Mouse (Mus musculus): ENCODE results near the gene Cd300lg.

The Cd300lg gene

GRCm38 (mm10) chr11:102051954-102052353 lies 10.6 kb downstream of the Cd300lg start:
- in situ Hi-C loops (cut with MboI, MseI), result no loop called here

GRCm38 (mm10) chr11:102052697-102053096 lies 11.4 kb downstream of the Cd300lg start:
- in situ Hi-C loops (cut with MboI, MseI), result no loop called here

- in situ Hi-C loops (cut with MboI, MseI), result no loop called here
Measured at GRCm38 (mm10) chr11:102053183-102053582, 11.9 kb downstream of the Cd300lg start.

- in situ Hi-C loops (cut with MboI, MseI), result no loop called here
Measured at GRCm38 (mm10) chr11:102053847-102054246, 12.5 kb downstream of the Cd300lg start.

- in situ Hi-C loops (cut with MboI, MseI), result loop anchor here (5.0 kb wide), 1 partner anchor 76 kb away; no protein-coding TSS in a partner anchor
Measured at GRCm38 (mm10) chr11:102061236-102061940, 20.1 kb downstream of the Cd300lg start.

- in situ Hi-C loops (cut with MboI, MseI), result loop anchor here (5.0 kb wide), 1 partner anchor 75 kb away; no protein-coding TSS in a partner anchor
Measured at GRCm38 (mm10) chr11:102061941-102062473, 20.7 kb downstream of the Cd300lg start.

GRCm38 (mm10) chr11:102063076-102063475 lies 21.8 kb downstream of the Cd300lg start:
- in situ Hi-C loops (cut with MboI, MseI), result loop anchor here (5.0 kb wide), 1 partner anchor 74 kb away; no protein-coding TSS in a partner anchor

GRCm38 (mm10) chr11:102068969-102069368 lies 27.7 kb downstream of the Cd300lg start:
- in situ Hi-C loops (cut with MboI, MseI), result no loop called here

GRCm38 (mm10) chr11:102069633-102070032 lies 28.3 kb downstream of the Cd300lg start:
- in situ Hi-C loops (cut with MboI, MseI), result no loop called here

- in situ Hi-C loops (cut with MboI, MseI), result no loop called here
Measured at GRCm38 (mm10) chr11:102070426-102070825, 29.1 kb downstream of the Cd300lg start.

- in situ Hi-C loops (cut with MboI, MseI), result no loop called here
Measured at GRCm38 (mm10) chr11:102072729-102073128, 31.4 kb downstream of the Cd300lg start.

GRCm38 (mm10) chr11:102073722-102074121 lies 32.4 kb downstream of the Cd300lg start:
- in situ Hi-C loops (cut with MboI, MseI), result no loop called here

GRCm38 (mm10) chr11:102082322-102082721 lies 41.0 kb downstream of the Cd300lg start:
- in situ Hi-C loops (cut with MboI, MseI), result loop anchor here (10.0 kb wide), 1 partner anchor 352 kb away; the partner anchor contains the start of gene Grn

- in situ Hi-C loops (cut with MboI, MseI), result loop anchor here (10.0 kb wide), 1 partner anchor 352 kb away; the partner anchor contains the start of gene Grn
Measured at GRCm38 (mm10) chr11:102083193-102083592, 41.9 kb downstream of the Cd300lg start.

- in situ Hi-C loops (cut with MboI, MseI), result loop anchor here (10.0 kb wide), 1 partner anchor 351 kb away; the partner anchor contains the start of gene Grn
Measured at GRCm38 (mm10) chr11:102084159-102084558, 42.9 kb downstream of the Cd300lg start.

GRCm38 (mm10) chr11:102086331-102086730 lies 45.0 kb downstream of the Cd300lg start:
- in situ Hi-C loops (cut with MboI, MseI), result loop anchor here (10.0 kb wide), 1 partner anchor 348 kb away; the partner anchor contains the start of gene Grn

- in situ Hi-C loops (cut with MboI, MseI), result loop anchor here (10.0 kb wide), 1 partner anchor 348 kb away; the partner anchor contains the start of gene Grn
Measured at GRCm38 (mm10) chr11:102087081-102087751, 45.9 kb downstream of the Cd300lg start.

GRCm38 (mm10) chr11:102087931-102088898 lies 46.9 kb downstream of the Cd300lg start, which contains the start of gene Mpp2:
Mpp2 (minus strand) TSS chr11:102088515.
- in situ Hi-C loops (cut with MboI, MseI), result loop anchor here (10.0 kb wide), 1 partner anchor 347 kb away; the partner anchor contains the start of gene Grn

- in situ Hi-C loops (cut with MboI, MseI), result loop anchor here (10.0 kb wide), 1 partner anchor 346 kb away; the partner anchor contains the start of gene Grn
Measured at GRCm38 (mm10) chr11:102089088-102089808, 47.9 kb downstream of the Cd300lg start.

- in situ Hi-C loops (cut with MboI, MseI), result no loop called here
Measured at GRCm38 (mm10) chr11:102095676-102096075, 54.4 kb downstream of the Cd300lg start.
